Mouse (Mus musculus) left cerebral cortex, adult 18-20 months (tissue): ENCODE measurements at regions not wholly inside any gene's neighbourhood (a gene's known extent, or its start where the extent isn't known, plus 50 kb on each side); places are given as distances from the start of the nearest gene placed in this dataset.
"Not testable (repeated sequence)": the region's sequence is repeated elsewhere in the genome, so short reads cannot be mapped to it uniquely, and the experiment has no call there.

Source experiments
- DNase-seq, 2 experiments: peaks; one replicate each; pipeline ENCODE4 v3.0.0; 2021 to 2022; ENCODE audit warnings: low spot score in 2 of 2, mixed read lengths in 1 of 2

GRCm38 (mm10) chr3:21149618-21150017 is 782.6 kb upstream of the Agtr1b start:
- no peak for DNase-seq

GRCm38 (mm10) chr3:21128821-21129504 is 762.0 kb upstream of the Agtr1b start:
- DNase-seq: no peak

- no peak for DNase-seq
Observed at GRCm38 (mm10) chr3:21126191-21126590, 759.2 kb upstream of the Agtr1b start.

GRCm38 (mm10) chr3:21118164-21118902 is 751.4 kb upstream of the Agtr1b start:
- no peak for DNase-seq

- DNase-seq: no peak
Observed at GRCm38 (mm10) chr3:21111735-21112518, 745.0 kb upstream of the Agtr1b start.

- no peak for DNase-seq
Observed at GRCm38 (mm10) chr3:21090206-21090605, 723.2 kb upstream of the Agtr1b start.

GRCm38 (mm10) chr3:21086426-21086825 is 719.4 kb upstream of the Agtr1b start:
- no peak for DNase-seq

GRCm38 (mm10) chr3:21077548-21077947 is 710.6 kb upstream of the Agtr1b start:
- no peak for DNase-seq

- not testable (repeated sequence) for DNase-seq
Observed at GRCm38 (mm10) chr3:21053337-21053736, 686.4 kb upstream of the Agtr1b start.

- DNase-seq: not testable (repeated sequence)
Observed at GRCm38 (mm10) chr3:21049365-21049764, 682.4 kb upstream of the Agtr1b start.

- peak in 1 of 2 experiments; percentile 23 for DNase-seq
Observed at GRCm38 (mm10) chr3:21045981-21046380, 679.0 kb upstream of the Agtr1b start.

- DNase-seq: peak; percentile 17 to 33
Observed at GRCm38 (mm10) chr3:21025876-21026275, 658.9 kb upstream of the Agtr1b start.

- no peak for DNase-seq
Observed at GRCm38 (mm10) chr3:21020946-21021345, 654.0 kb upstream of the Agtr1b start.

- DNase-seq: no peak
Observed at GRCm38 (mm10) chr3:21020297-21020696, 653.3 kb upstream of the Agtr1b start.

GRCm38 (mm10) chr3:21009650-21010049 is 642.7 kb upstream of the Agtr1b start:
- DNase-seq: no peak

GRCm38 (mm10) chr3:20998295-20998694 is 631.3 kb upstream of the Agtr1b start:
- DNase-seq: no peak

GRCm38 (mm10) chr3:20989486-20989970 is 622.6 kb upstream of the Agtr1b start:
- no peak for DNase-seq

- DNase-seq: no peak
Observed at GRCm38 (mm10) chr3:20986942-20987341, 620.0 kb upstream of the Agtr1b start.

GRCm38 (mm10) chr3:20986377-20986727 is 619.4 kb upstream of the Agtr1b start:
- DNase-seq: peak; percentile 8 to 23

- no peak for DNase-seq
Observed at GRCm38 (mm10) chr3:20985682-20986376, 618.9 kb upstream of the Agtr1b start.

GRCm38 (mm10) chr3:20984146-20984545 is 617.2 kb upstream of the Agtr1b start:
- DNase-seq: no peak
